Mouse (Mus musculus) forebrain, embryonic 15.5 days (tissue): ENCODE data around the gene Prrg4. TPM values are rescaled to one million over a fixed set of nuclear protein-coding genes. Genes with fewer than 3 reads are reported as not detected.
"Not testable (repeated sequence)": the region's sequence is repeated elsewhere in the genome, so short reads cannot be mapped to it uniquely, and the experiment has no call there.

ENCODE experiments used
- ATAC-seq: fragments of 200-750 bp; cut with Nextera tagmentation; replicated peaks from 2 replicates; pipeline ENCODE4 v1.8.0; 2017; ENCODE audit warnings: mild to moderate bottlenecking, moderate TSS enrichment, moderate library complexity
- H3K27ac ChIP-seq: fragments of 300-500 bp; sonication (generic); replicated peaks from 2 replicates; pipeline ENCODE4 v1.5.1; 2015; ENCODE audit warnings: mild to moderate bottlenecking, inconsistent platforms
- H3K27me3 ChIP-seq: fragments of 300-500 bp; sonication (generic); 2 replicates; pipeline ENCODE4 v1.6.1; 2015; ENCODE audit warnings: inconsistent platforms
- H3K36me3 ChIP-seq: fragments of 300-500 bp; sonication (generic); 2 replicates; pipeline ENCODE4 v1.6.1; 2015; ENCODE audit warnings: mild to moderate bottlenecking, inconsistent platforms
- H3K4me1 ChIP-seq: fragments of 300-500 bp; sonication (generic); 2 replicates; pipeline ENCODE4 v1.6.1; 2015; ENCODE audit warnings: inconsistent platforms
- H3K4me2 ChIP-seq: fragments of 300-500 bp; sonication (generic); replicated peaks from 2 replicates; pipeline ENCODE4 v1.6.1; 2015; ENCODE audit warnings: mild to moderate bottlenecking, inconsistent platforms
- H3K4me3 ChIP-seq: fragments of 300-500 bp; sonication (generic); 2 replicates; pipeline ENCODE4 v1.5.1; 2015; ENCODE audit warnings: mild to moderate bottlenecking, inconsistent platforms
- H3K9ac ChIP-seq: fragments of 300-500 bp; sonication (generic); replicated peaks from 2 replicates; pipeline ENCODE4 v1.6.1; 2015; ENCODE audit warnings: mild to moderate bottlenecking, inconsistent platforms
- H3K9me3 ChIP-seq: fragments of 300-500 bp; sonication (generic); 2 replicates; pipeline ENCODE4 v1.6.1; 2016; ENCODE audit warnings: inconsistent platforms
- WGBS: fragments of 180-500 bp; shearing (Covaris S2); methylation state at CpG from one replicate; pipeline ENCODE4 v1.1.7; 2015; ENCODE audit warnings: mixed read lengths; 5-methylcytosine and 5-hydroxymethylcytosine counted together
- polyA plus RNA-seq: library from polyadenylated mRNA; unstranded; fragments of >200 nt; fragmentation: Nextera tagmentation; extraction: Ambion mirVana; gene quantifications from 2 replicates; pipeline ENCODE4 v1.2.1, GENCODE M21; 2015

Prrg4 gene
- polyA plus RNA-seq = 0.37 and 0.39 TPM in 2 replicates

DNA sequence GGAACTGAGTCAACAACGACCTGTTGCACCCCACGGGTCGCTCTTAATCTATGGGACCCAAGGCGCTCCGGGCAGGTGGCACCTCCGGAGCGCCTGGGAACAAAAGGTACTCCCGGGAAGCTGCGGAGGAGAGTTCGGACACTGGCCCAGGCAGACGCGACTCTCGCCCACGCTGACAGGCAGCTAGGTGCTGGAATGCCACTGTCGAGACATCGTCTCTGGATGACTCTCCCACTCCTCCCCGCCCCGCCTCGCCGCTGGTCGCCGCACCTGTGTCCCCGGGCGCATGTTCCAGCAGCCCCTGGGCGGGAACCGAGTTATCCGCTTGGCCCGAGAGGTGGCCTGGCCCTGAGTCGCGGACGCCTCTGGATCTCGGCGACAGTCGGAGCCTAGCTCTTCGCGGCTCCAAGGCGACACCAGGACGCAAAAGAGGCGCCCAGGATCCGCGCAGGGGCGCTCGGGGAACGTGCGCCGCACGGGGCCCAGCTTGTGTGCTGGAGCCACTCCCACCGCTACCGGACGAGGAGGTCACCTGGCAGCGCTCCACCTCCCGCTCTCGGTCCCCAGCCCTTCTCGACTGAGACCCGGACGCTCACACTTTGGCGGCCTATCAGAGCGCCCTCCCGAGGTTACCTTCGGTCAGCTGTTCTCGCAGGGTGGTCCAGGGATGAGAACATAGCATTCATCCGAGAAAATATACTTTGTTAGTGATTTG, at the start of gene Prrg4:
Prrg4 (minus strand) TSS at position 601 of the 715 bp plus-strand sequence.
- Histone ChIP-seq H3K27me3 (peaks cover 6% of the 10 kb centered on the region; the same call in 1 of the 2 replicates), H3K4me2 (peak within 1 kb of the TSS; percentile 83), H3K27ac (no peak within 1 kb of the TSS), H3K9ac (peak within 1 kb of the TSS; percentile 36), H3K9me3 (no peaks in the 10 kb centered on the region), H3K36me3 (no peaks in the 10 kb centered on the region), H3K4me3 (peak within 1 kb of the TSS; percentile 45), H3K4me1 (peaks cover 10% of the 10 kb centered on the region)
- WGBS = under 1% methylated on average over 62 of the region's 62 CpGs
- ATAC-seq = peak; percentile 87

- 28% methylated on average over 10 of the region's 10 CpGs for WGBS
- Histone ChIP-seq H3K9me3 (no peaks in the 10 kb centered on the region), H3K27me3 (no peaks in the 10 kb centered on the region), H3K27ac (no peak overlapping the region), H3K9ac (no peak overlapping the region), H3K4me1 (no peaks in the 10 kb centered on the region), H3K36me3 (no peaks in the 10 kb centered on the region), H3K4me2 (no peak overlapping the region), H3K4me3 (no peak overlapping the region)
- peak; percentile 81 for ATAC-seq
Observed at GRCm38 (mm10) chr2:104887882-104888566, 38.3 kb upstream of the Prrg4 start.

DNA sequence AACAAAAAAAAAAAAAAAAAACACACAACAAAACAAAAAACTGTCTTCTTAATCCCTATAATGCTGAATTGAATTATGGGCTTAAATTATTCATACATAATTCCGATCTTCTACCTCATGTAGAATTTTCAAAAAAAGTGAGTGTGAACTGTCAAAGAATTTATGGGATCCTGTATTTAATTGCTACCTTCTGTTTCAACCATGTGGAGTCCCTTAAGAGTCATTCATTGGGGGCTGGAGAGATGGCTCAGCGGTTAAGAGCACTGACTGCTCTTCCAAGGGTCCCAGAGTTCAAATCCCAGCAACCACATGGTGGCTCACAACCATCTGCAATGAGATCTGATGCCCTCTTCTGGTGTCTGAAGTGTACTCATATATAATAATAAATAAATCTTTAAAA, 37.7 kb upstream of the Prrg4 start:
- WGBS = 66% methylated on average over 2 of the region's 2 CpGs
- not testable (repeated sequence) for H3K9ac ChIP-seq, H3K9me3 ChIP-seq, ATAC-seq, H3K36me3 ChIP-seq, H3K27me3 ChIP-seq, H3K4me3 ChIP-seq, H3K27ac ChIP-seq, H3K4me1 ChIP-seq, H3K4me2 ChIP-seq

DNA sequence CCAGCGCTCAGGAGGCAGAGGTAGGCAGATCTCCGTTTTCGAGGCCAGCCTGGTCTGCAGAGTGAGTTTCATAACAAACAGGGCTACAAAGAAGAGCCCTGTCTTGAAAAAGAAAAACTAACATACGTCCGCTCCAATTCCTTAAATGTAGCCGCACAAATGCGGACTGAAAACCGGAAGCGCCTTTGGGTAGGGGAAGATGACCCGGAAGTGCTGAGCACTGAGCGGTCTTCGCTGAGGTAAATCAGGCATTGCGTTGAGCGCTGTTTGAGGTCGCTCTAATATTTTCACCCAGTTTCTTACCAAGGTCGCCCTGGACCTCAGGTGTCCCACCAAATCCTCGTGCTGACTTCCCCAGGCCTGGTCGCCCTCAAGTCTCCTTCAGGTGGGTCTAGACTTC, 36.4 kb upstream of the Prrg4 start:
- Histone ChIP-seq H3K36me3 (no peaks in the 10 kb centered on the region), H3K4me1 (no peaks in the 10 kb centered on the region), H3K27ac (no peak overlapping the region), H3K9me3 (no peaks in the 10 kb centered on the region), H3K9ac (no peak overlapping the region), H3K4me2 (no peak overlapping the region), H3K4me3 (no peak overlapping the region), H3K27me3 (no peaks in the 10 kb centered on the region)
- WGBS = 94% methylated on average over 18 of the region's 18 CpGs
- no peak for ATAC-seq

GRCm38 (mm10) chr2:104878794-104879193, 29.1 kb upstream of the Prrg4 start:
- no peaks in the 10 kb centered on the region for H3K4me1 ChIP-seq
- no peak overlapping the region for H3K27ac ChIP-seq

DNA sequence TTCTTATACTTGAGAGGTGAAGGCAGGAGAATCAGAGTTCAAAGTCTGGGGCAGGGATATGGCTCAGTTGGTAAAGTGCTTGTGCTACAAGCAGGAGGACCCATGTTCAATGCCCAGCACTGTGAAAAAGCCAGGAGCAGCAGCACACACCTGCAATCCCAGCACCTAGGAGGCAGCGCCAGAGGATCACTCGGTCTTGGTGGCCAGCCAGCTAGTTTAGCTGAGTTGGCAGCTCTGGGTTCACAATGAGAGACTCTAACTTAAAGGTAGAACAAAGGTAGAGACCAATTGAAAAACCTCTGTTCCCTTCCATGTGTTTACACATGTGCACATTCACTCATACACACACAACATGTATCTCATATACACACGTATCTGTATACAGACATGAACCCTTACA, 19.4 kb upstream of the Prrg4 start:
- no peaks in the 10 kb centered on the region for H3K4me1 ChIP-seq
- H3K4me3 ChIP-seq = no peak overlapping the region
- H3K9ac ChIP-seq = no peak overlapping the region
- no peak overlapping the region for H3K27ac ChIP-seq
- H3K36me3 ChIP-seq = no peaks in the 10 kb centered on the region
- WGBS = 83% methylated on average over 3 of the region's 3 CpGs
- H3K4me2 ChIP-seq = no peak overlapping the region
- no peaks in the 10 kb centered on the region for H3K9me3 ChIP-seq
- no peaks in the 10 kb centered on the region for H3K27me3 ChIP-seq
- ATAC-seq = no peak

More at GRCm38 (mm10) chr2:104878794-104879193, 29.1 kb upstream of the Prrg4 start:
- no peak for ATAC-seq
- Histone ChIP-seq H3K27me3 (no peaks in the 10 kb centered on the region), H3K36me3 (no peaks in the 10 kb centered on the region), H3K9me3 (no peaks in the 10 kb centered on the region), H3K4me2 (no peak overlapping the region), H3K9ac (no peak overlapping the region), H3K4me3 (no peak overlapping the region)
- 86% methylated on average over 8 of the region's 8 CpGs for WGBS

DNA sequence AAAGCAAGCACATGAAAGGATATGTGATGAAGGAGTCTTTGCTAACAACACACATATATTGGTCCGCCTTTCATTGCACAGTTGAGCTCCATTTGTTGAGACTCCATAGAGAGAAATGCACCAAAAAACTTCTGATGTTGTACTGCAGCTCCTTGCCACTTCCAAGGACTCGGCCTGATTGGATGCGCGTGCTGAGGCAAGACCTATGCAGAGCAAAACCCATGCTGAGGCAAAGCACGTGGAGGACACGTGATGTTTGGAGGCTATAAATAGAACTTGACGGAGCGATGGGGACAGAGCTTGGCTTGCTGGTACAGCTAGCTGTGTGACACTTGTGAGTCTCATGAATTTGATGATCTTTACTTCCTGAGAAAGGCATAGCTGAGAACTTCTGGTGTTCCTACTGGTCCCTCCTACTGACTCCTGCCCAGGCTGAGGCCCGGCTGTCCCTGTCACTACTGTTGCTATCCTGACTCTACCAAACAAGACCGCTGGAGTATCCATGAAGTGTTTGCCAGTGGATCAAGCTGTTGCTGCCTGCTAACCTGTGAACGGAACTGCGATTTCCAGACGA, 17.7 kb upstream of the Prrg4 start, which contains the start of gene Ccdc73:
Ccdc73 (plus strand) TSS at position 524 of the 574 bp plus-strand sequence.
- no peak within 1 kb of the TSS for H3K27ac ChIP-seq

DNA sequence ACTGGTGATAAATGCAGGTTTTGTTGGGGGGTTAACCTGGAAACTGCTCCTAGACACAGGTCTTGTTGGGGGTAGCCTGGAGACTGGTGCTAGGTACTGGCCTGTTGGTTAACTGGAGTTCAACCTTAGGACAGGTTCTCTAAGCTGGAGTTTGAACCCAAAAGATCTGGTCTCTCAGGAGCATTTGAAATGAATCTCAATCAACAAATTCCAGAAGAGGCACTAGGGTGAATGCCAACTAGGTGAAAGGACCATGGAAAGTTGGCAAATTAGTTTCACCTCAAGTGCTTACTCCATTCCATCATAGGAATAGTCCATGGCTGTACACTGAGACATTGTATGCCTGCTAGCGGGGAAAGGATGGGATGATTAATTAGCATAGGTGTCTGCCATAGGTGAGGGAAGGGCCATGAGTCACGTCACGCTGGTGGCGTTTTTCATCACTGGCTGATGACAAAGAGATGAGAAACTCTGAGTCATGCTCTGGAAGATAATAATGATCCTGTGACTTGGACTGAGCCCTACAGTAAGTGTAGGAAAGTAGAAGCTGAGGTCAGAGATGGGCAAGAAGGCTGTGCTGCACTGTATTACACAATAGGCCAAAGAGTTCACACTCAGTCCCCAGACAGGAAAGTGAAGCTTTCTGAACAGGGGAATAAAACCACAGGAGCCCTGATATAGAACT, 14.6 kb upstream of the Prrg4 start:
- Histone ChIP-seq H3K9ac (no peak overlapping the region), H3K27me3 (no peaks in the 10 kb centered on the region), H3K9me3 (no peaks in the 10 kb centered on the region), H3K36me3 (no peaks in the 10 kb centered on the region), H3K27ac (no peak overlapping the region), H3K4me3 (no peak overlapping the region), H3K4me1 (no peaks in the 10 kb centered on the region), H3K4me2 (no peak overlapping the region)
- no peak for ATAC-seq
- 92% methylated on average over 4 of the region's 4 CpGs for WGBS

More for the DNA sequence above, 17.7 kb upstream of the Prrg4 start, which contains the start of gene Ccdc73:
- Histone ChIP-seq H3K4me2 (no peak within 1 kb of the TSS), H3K4me3 (no peak within 1 kb of the TSS), H3K9ac (no peak within 1 kb of the TSS), H3K36me3 (no peaks in the 10 kb centered on the region), H3K9me3 (no peaks in the 10 kb centered on the region), H3K27me3 (no peaks in the 10 kb centered on the region), H3K4me1 (no peaks in the 10 kb centered on the region)
- no peak for ATAC-seq
- WGBS = 95% methylated on average over 13 of the region's 13 CpGs

DNA sequence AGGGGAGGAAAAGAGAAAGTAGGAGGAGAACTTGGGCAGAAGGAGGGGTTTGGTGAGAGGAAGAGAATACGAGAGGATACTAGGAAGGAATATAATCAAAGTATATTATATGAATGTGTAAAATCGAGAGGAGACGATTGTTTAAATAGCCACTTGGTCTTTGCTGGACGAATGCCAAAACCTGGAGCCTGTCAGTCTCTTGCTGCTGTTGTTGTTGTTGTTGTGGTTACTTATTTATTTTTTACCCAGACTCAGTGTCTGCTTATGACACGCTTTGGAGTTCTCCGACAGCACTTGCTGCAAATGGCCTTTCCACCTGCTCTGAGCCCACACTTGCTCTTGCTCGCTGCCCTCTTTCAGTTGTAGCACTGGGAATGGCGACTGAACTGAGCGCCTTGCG, 10.8 kb upstream of the Prrg4 start:
- Histone ChIP-seq H3K27me3 (no peaks in the 10 kb centered on the region), H3K4me1 (no peaks in the 10 kb centered on the region), H3K9me3 (no peaks in the 10 kb centered on the region), H3K4me3 (no peak overlapping the region), H3K27ac (no peak overlapping the region), H3K4me2 (no peak overlapping the region), H3K36me3 (no peaks in the 10 kb centered on the region), H3K9ac (no peak overlapping the region)
- 79% methylated on average over 10 of the region's 10 CpGs for WGBS
- ATAC-seq = no peak

DNA sequence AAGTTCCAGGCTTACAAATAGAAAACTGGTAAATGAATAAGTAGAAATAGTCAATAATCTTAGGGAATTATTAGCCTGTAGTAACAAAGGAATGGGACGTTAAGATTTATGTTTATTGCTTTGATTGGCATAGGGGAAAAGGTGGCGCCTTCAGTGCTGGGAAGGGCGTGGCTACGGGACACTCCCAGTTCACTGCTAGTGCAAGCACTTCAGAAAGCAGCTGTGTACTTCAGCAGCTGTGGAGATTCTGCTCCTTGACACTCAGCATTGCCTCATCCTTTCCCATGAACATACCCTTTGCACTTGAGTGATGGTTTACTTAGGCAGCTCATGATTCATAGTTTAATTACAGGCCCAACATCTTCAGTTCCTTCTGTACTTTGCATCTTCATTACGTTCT, 9.4 kb upstream of the Prrg4 start:
- Histone ChIP-seq H3K4me3 (no peak overlapping the region), H3K4me2 (no peak overlapping the region), H3K27me3 (no peaks in the 10 kb centered on the region), H3K27ac (no peak overlapping the region), H3K9ac (no peak overlapping the region), H3K9me3 (no peaks in the 10 kb centered on the region), H3K36me3 (no peaks in the 10 kb centered on the region), H3K4me1 (no peaks in the 10 kb centered on the region)
- ATAC-seq = no peak
- WGBS = 88% methylated on average over 5 of the region's 5 CpGs

- 88% methylated on average over 3 of the region's 3 CpGs for WGBS
Observed at GRCm38 (mm10) chr2:104858083-104858482, 8.4 kb upstream of the Prrg4 start.

DNA sequence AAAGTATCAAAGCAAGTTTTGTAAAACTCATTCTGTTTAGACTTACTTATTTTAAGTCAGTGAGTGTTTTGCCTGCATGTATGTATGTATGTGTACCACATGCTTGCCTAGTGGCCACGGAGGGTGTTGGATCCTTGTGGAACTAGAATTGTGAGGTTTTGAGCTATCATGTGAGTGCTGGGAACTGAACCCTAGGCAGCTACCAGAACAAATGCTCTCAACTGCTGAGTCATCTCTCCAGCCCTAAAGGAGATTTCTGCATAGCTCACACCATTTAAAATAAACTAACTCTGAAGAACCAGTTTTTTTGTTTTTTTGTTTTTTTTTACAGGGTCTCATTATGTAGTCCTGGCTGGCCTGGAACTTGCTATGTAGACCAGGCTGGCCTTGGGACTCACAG, 6.5 kb upstream of the Prrg4 start:
- H3K27ac ChIP-seq = no peak overlapping the region
- no peaks in the 10 kb centered on the region for H3K4me1 ChIP-seq
- no peaks in the 10 kb centered on the region for H3K36me3 ChIP-seq
- no peak overlapping the region for H3K9ac ChIP-seq
- no peak overlapping the region for H3K4me2 ChIP-seq
- ATAC-seq = no peak
- WGBS = 53% methylated on average over 1 of the region's 1 CpGs
- H3K9me3 ChIP-seq = no peaks in the 10 kb centered on the region
- no peaks in the 10 kb centered on the region for H3K27me3 ChIP-seq
- no peak overlapping the region for H3K4me3 ChIP-seq

More at GRCm38 (mm10) chr2:104858083-104858482, 8.4 kb upstream of the Prrg4 start:
- H3K9ac ChIP-seq, H3K27ac ChIP-seq, H3K4me2 ChIP-seq, H3K4me1 ChIP-seq, H3K9me3 ChIP-seq, H3K36me3 ChIP-seq, H3K4me3 ChIP-seq, ATAC-seq, H3K27me3 ChIP-seq: not testable (repeated sequence)
